Mouse (Mus musculus): ENCODE data around the gene Serpinb6c. TPM values are rescaled to one million over a fixed set of nuclear protein-coding genes. Genes with fewer than 3 reads are reported as not detected.

Gene Serpinb6c
- 3.7 and 7.1 TPM in 2 replicates for total RNA-seq (2012; rRNA removed)

DNA sequence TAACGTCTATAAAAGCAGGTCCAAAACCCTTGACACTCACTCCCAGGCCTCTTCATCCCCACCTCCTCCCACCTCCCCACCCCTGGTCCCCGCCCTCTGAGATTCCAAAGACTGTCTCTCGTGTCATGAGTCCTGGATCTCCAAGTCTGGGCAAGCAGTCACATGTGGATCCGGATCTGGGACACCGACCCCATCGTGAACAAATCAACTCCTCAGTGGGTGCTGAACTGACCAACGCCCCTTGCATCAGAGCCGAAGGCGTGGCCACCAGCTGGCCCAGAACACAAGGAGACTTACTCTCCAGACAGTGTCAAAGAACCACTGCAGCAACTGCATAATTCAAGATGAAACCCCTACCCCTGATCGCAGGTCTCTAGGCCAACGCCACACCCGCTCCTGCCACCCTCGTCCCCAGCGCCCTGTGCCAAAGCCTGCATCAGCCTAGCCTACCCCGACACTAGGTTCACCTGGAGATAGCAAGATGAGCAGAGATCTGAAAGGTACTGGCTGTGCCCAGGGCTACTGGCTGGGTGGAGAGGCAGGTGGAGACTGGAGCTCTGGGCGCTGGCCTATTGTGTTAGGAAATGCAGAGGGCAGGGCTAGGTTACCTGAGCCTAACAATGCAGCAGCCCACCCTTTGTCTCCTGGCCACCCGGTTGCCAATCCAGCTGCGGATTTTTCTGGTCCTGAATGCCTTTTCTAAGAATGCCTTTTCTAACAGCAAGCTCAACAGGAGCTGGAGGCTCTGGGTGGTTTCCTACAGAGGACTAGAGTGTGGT lies at the start of gene Serpinb6c:
Gene Serpinb6c, minus strand, starts transcription at position 533 of the 779 bp plus-strand sequence.
- Histone ChIP-seq H3K9ac (ENCODE audit: insufficient read depth, low read depth, low read length, poor library complexity, severe bottlenecking) (0 out of 2 replicates have a peak within 1 kb of the TSS, but pooled peaks have one; percentile 25), H3K36me3 (ENCODE audit: control insufficient read depth, insufficient read depth, low read length, poor library complexity, severe bottlenecking) (no peaks in the 10 kb centered on the region), H3K4me1 (ENCODE audit: control insufficient read depth in 2 of 2, insufficient read depth in 2 of 2, low read length in 2 of 2, poor library complexity in 1 of 2) (peaks cover 3 to 4% of the 10 kb centered on the region in 2 experiments; a peak in 2 of 4 replicates), H3K27ac (ENCODE audit: insufficient read depth, low read depth, low read length, poor library complexity, severe bottlenecking) (peak within 1 kb of the TSS; percentile 59; the same call in 1 of the 2 replicates), H3K4me3 (ENCODE audit: insufficient read depth in 1 of 2, low read depth in 1 of 2, low read length in 2 of 2, poor library complexity in 1 of 2, severe bottlenecking in 1 of 2) (peak within 1 kb of the TSS in 1 of 2 experiments; percentile 47; a peak in 3 of 4 replicates), H3K9me3 (ENCODE audit: control insufficient read depth, insufficient read depth, low read depth, low read length) (no peaks in the 10 kb centered on the region)
- TF ChIP-seq ZC3H11A (IDR thresholded peaks at IDR 0.05; ENCODE audit: borderline replicate concordance, low read depth, low read length): no peak
- no peak for TF ChIP-seq CHD2 (IDR thresholded peaks at IDR 0.05; ENCODE audit: low read depth, low read length)
- in situ Hi-C loops (cut with MboI; ENCODE audit: low sequenced_read_pairs in 2 of 2, unreplicated experiment in 2 of 2): no loop called here
- peak; percentile 45 for DNase-seq (ENCODE audit: low read depth, low spot score)

DNA sequence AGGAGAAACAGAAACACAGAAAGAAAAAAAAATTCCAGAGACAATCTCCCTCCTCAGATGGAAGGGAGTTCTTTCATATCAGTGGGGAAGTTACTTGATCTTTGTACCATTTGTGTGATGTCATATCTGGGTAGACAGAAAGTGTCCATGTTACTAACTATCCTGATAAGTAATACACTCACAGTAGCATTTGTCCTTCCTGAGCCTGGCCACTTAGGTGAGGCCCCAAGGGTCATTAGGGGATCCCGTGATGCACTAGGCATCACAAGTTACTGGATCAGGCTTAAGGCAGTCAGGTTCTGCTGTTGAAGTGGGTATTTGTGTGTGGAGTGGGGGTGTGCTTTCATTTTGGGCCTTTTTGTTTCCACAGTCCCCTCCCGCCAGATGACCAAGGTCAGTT lies 47.4 kb upstream of the Serpinb6c start:
- Histone ChIP-seq H3K36me3 (ENCODE audit: control insufficient read depth, insufficient read depth, low read length, poor library complexity, severe bottlenecking) (no peaks in the 10 kb centered on the region), H3K27ac (ENCODE audit: insufficient read depth, low read depth, low read length, poor library complexity, severe bottlenecking) (no peak overlapping the region), H3K4me1 (ENCODE audit: control insufficient read depth in 2 of 2, insufficient read depth in 2 of 2, low read length in 2 of 2, poor library complexity in 1 of 2) (no peaks in the 10 kb centered on the region), H3K4me3 (ENCODE audit: insufficient read depth in 1 of 2, low read depth in 1 of 2, low read length in 2 of 2, poor library complexity in 1 of 2, severe bottlenecking in 1 of 2) (no peak overlapping the region), H3K9ac (ENCODE audit: insufficient read depth, low read depth, low read length, poor library complexity, severe bottlenecking) (no peak overlapping the region), H3K9me3 (ENCODE audit: control insufficient read depth, insufficient read depth, low read depth, low read length) (no peaks in the 10 kb centered on the region)
- TF ChIP-seq CHD2 (IDR thresholded peaks at IDR 0.05; ENCODE audit: low read depth, low read length): no peak
- TF ChIP-seq ZC3H11A (IDR thresholded peaks at IDR 0.05; ENCODE audit: borderline replicate concordance, low read depth, low read length): no peak
- TF ChIP-seq MAFK (IDR thresholded peaks at IDR 0.05; ENCODE audit: insufficient read depth, low read depth, low read length): no peak
- no peak for TF ChIP-seq HCFC1 (IDR thresholded peaks at IDR 0.05; ENCODE audit: borderline replicate concordance, insufficient read depth, low read length)
- no peak for TF ChIP-seq ZNF384 (IDR thresholded peaks at IDR 0.05; ENCODE audit: low read depth, low read length)
- DNase-seq (ENCODE audit: low read depth, low spot score): no peak
- in situ Hi-C loops (cut with MboI; ENCODE audit: low sequenced_read_pairs in 2 of 2, unreplicated experiment in 2 of 2): no loop called here

DNA sequence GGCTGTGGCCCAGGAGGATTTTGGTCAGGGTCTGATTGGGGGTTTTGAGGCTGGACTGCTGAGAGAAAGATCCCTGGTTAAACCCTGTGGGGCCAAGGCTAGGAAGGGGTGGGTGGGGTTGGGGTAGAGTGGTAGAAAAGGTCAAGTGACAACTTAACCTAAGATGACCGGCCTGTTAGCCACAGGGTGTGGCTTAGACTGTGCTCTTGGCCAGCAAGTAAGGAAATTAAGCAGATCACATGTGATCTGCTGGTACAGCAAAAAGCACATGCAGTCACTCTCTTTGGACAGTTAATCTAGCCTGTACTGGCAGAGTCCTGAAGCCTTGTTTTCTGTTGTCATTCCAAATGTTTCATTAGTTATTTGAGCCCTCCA lies 46.6 kb upstream of the Serpinb6c start:
- H3K9ac ChIP-seq (ENCODE audit: insufficient read depth, low read depth, low read length, poor library complexity, severe bottlenecking): no peak overlapping the region
- in situ Hi-C loops (cut with MboI; ENCODE audit: low sequenced_read_pairs in 2 of 2, unreplicated experiment in 2 of 2): no loop called here
- no peaks in the 10 kb centered on the region for H3K9me3 ChIP-seq (ENCODE audit: control insufficient read depth, insufficient read depth, low read depth, low read length)
- H3K4me3 ChIP-seq (ENCODE audit: insufficient read depth in 1 of 2, low read depth in 1 of 2, low read length in 2 of 2, poor library complexity in 1 of 2, severe bottlenecking in 1 of 2): no peak overlapping the region
- H3K27ac ChIP-seq (ENCODE audit: insufficient read depth, low read depth, low read length, poor library complexity, severe bottlenecking): no peak overlapping the region
- no peaks in the 10 kb centered on the region for H3K4me1 ChIP-seq (ENCODE audit: control insufficient read depth in 2 of 2, insufficient read depth in 2 of 2, low read length in 2 of 2, poor library complexity in 1 of 2)
- H3K36me3 ChIP-seq (ENCODE audit: control insufficient read depth, insufficient read depth, low read length, poor library complexity, severe bottlenecking): no peaks in the 10 kb centered on the region
- no peak for DNase-seq (ENCODE audit: low read depth, low spot score)
- TF ChIP-seq ZC3H11A (IDR thresholded peaks at IDR 0.05; ENCODE audit: borderline replicate concordance, low read depth, low read length): no peak
- no peak for TF ChIP-seq CHD2 (IDR thresholded peaks at IDR 0.05; ENCODE audit: low read depth, low read length)
- TF ChIP-seq ZNF384 (IDR thresholded peaks at IDR 0.05; ENCODE audit: low read depth, low read length): no peak
- TF ChIP-seq MAFK (IDR thresholded peaks at IDR 0.05; ENCODE audit: insufficient read depth, low read depth, low read length): no peak
- no peak for TF ChIP-seq HCFC1 (IDR thresholded peaks at IDR 0.05; ENCODE audit: borderline replicate concordance, insufficient read depth, low read length)

DNA sequence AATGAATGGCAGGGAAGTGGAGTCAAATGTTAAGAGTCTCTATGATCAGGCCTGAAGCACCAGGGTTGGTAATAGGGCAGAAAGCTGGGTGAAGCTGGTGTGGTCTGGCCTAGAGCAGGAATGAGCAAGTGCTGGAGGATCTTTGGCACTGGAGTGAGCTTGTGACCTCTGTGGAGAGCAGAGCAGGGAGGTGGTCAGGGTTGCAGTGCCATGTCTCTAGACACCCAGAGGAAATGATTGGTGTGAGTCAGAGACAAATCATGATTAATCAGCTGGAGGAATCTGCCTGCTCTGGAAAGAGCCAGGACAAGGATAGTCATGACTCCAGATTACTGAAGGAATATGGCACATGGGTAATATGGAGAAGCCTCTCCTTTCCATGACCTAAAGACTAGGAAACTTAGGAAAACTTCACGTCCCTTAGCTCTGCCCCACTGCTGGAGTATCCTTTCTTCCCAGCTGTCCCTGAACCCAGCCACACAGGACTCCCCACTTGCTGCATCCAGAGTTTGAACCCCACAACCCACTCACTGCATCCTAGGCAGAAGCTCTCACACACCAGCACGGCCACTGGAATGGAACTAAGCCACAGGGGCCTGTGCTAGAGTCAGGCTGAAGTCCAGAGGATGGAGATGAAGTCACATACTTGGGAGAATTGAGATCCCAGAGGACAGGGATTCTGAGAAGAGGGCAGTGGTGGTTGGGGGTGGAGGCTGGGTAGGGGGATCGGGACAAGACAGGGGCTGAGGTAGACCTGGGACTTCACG lies 46.0 kb upstream of the Serpinb6c start:
- Histone ChIP-seq H3K4me1 (ENCODE audit: control insufficient read depth in 2 of 2, insufficient read depth in 2 of 2, low read length in 2 of 2, poor library complexity in 1 of 2) (no peaks in the 10 kb centered on the region), H3K9ac (ENCODE audit: insufficient read depth, low read depth, low read length, poor library complexity, severe bottlenecking) (no peak overlapping the region), H3K4me3 (ENCODE audit: insufficient read depth in 1 of 2, low read depth in 1 of 2, low read length in 2 of 2, poor library complexity in 1 of 2, severe bottlenecking in 1 of 2) (no peak overlapping the region), H3K27ac (ENCODE audit: insufficient read depth, low read depth, low read length, poor library complexity, severe bottlenecking) (no peak overlapping the region), H3K36me3 (ENCODE audit: control insufficient read depth, insufficient read depth, low read length, poor library complexity, severe bottlenecking) (no peaks in the 10 kb centered on the region), H3K9me3 (ENCODE audit: control insufficient read depth, insufficient read depth, low read depth, low read length) (no peaks in the 10 kb centered on the region)
- in situ Hi-C loops (cut with MboI; ENCODE audit: low sequenced_read_pairs in 2 of 2, unreplicated experiment in 2 of 2): no loop called here
- DNase-seq (ENCODE audit: low read depth, low spot score): no peak
- TF ChIP-seq MAFK (IDR thresholded peaks at IDR 0.05; ENCODE audit: insufficient read depth, low read depth, low read length) (no peak), CHD2 (IDR thresholded peaks at IDR 0.05; ENCODE audit: low read depth, low read length) (no peak), ZNF384 (IDR thresholded peaks at IDR 0.05; ENCODE audit: low read depth, low read length) (no peak), ZC3H11A (IDR thresholded peaks at IDR 0.05; ENCODE audit: borderline replicate concordance, low read depth, low read length) (no peak), HCFC1 (IDR thresholded peaks at IDR 0.05; ENCODE audit: borderline replicate concordance, insufficient read depth, low read length) (no peak)

Data from ES-E14 (cell line).